9 mouse cellular contexts compared by ENCODE assay signal in genomic region chr11:95837059-95837458, GRCm38 (mm10). TPM values are rescaled to one million over a fixed set of nuclear protein-coding genes. Genes with fewer than 3 reads are reported as not detected.
DNase-seq lines count a peak whose midpoint lies in the region; ATAC-seq and TF ChIP-seq lines count a peak whose summit lies in the region.
"Had no signal": no experiment of that assay in that cellular context is flagged by ENCODE, and none has a peak within 500 bp of the region (broad histone marks: within the 10 kb centered on the region; RNA-seq: fewer than 3 reads in every experiment).

Gngt2 (plus strand) TSS chr11:95837216.

- 76% methylated on average over 10 of the region's 10 CpGs for WGBS in liver, embryonic 15.5 days (ENCODE audit: insufficient replicate concordance)
- WGBS in stomach, postnatal 0 days, result 33% methylated on average over 10 of the region's 10 CpGs

- H3K27me3 ChIP-seq in liver, embryonic 15.5 days, result peaks cover 42% of the 10 kb centered on the region
- peaks cover 3% of the 10 kb centered on the region; the same call in 1 of the 2 replicates for H3K27me3 ChIP-seq in stomach, postnatal 0 days (ENCODE audit: control insufficient read depth, insufficient read depth, low read length)

- ATAC-seq in activated CD4-positive, CD25-positive, alpha-beta regulatory T cell, adult 4 months, result no peak
- ATAC-seq in inflammation-experienced regulatory T-cells, adult 6 months, result no peak
- ATAC-seq in liver, embryonic 15.5 days (ENCODE audit: insufficient read depth), result no peak
- ATAC-seq in stomach, postnatal 0 days (ENCODE audit: low FRiP score, low TSS enrichment), result peak; percentile 45; the same call in 1 of the 2 replicates

- DNase-seq in layer of hippocampus, adult 2 months (ENCODE audit: low spot score in 2 of 2), result no peak
- DNase-seq in layer of hippocampus, postnatal 25 days (ENCODE audit: extremely low spot score in 1 of 2, low spot score in 1 of 2), result no peak
- peak; percentile 81 for DNase-seq in gastrocnemius, adult 18-20 months (ENCODE audit: low spot score)
- peak; percentile 74 for DNase-seq in stomach, postnatal 0 days (ENCODE audit: low spot score)
- no peak for DNase-seq in layer of hippocampus, adult 9-10 months (ENCODE audit: low spot score)

- H3K4me1 ChIP-seq in liver, embryonic 15.5 days (replicated peaks), result peaks cover 74% of the 10 kb centered on the region
- H3K4me1 ChIP-seq in stomach, postnatal 0 days (replicated peaks; ENCODE audit: control insufficient read depth, insufficient read depth), result no peaks in the 10 kb centered on the region; the same call in 1 of the 2 replicates

- TF ChIP-seq EP300 in stomach, postnatal 0 days (optimal IDR thresholded peaks at IDR 0.05), result no peak

- no peak within 1 kb of the TSS for H3K9ac ChIP-seq in liver, embryonic 15.5 days
- no peak within 1 kb of the TSS for H3K9ac ChIP-seq in stomach, postnatal 0 days (ENCODE audit: low read length)
- H3K9ac ChIP-seq: midbrain, embryonic 12.5 days had no signal

- no peaks in the 10 kb centered on the region for H3K9me3 ChIP-seq in liver, embryonic 15.5 days (replicated peaks)
- H3K9me3 ChIP-seq in stomach, postnatal 0 days (ENCODE audit: control insufficient read depth, low read length), result no peaks in the 10 kb centered on the region
- H3K9me3 ChIP-seq: midbrain, embryonic 12.5 days had no signal

- no peak within 1 kb of the TSS for H3K4me3 ChIP-seq in layer of hippocampus, adult 2 months
- H3K4me3 ChIP-seq in liver, embryonic 15.5 days (replicated peaks), result no peak within 1 kb of the TSS
- no peak within 1 kb of the TSS for H3K4me3 ChIP-seq in stomach, postnatal 0 days (ENCODE audit: low read depth, low read length)
- H3K4me3 ChIP-seq: midbrain, embryonic 12.5 days had no signal

- no peak within 1 kb of the TSS for H3K4me2 ChIP-seq in liver, embryonic 15.5 days
- 0 out of 2 replicates have a peak within 1 kb of the TSS, but pooled peaks have one; percentile 5 for H3K4me2 ChIP-seq in stomach, postnatal 0 days (replicated peaks; ENCODE audit: low read depth)
- H3K4me2 ChIP-seq: midbrain, embryonic 12.5 days had no signal

- TF ChIP-seq CTCF in layer of hippocampus, adult 2 months (conservative IDR thresholded peaks at IDR 0.05), result no peak
- no peak for TF ChIP-seq CTCF in stomach, postnatal 0 days (IDR thresholded peaks at IDR 0.05; ENCODE audit: low read depth)

- H3K36me3 ChIP-seq in liver, embryonic 15.5 days (replicated peaks), result no peaks in the 10 kb centered on the region
- H3K36me3 ChIP-seq in stomach, postnatal 0 days (ENCODE audit: control insufficient read depth, insufficient read depth, low read length), result 0 out of 2 replicates have a peak, but pooled peaks cover 2% of the 10 kb centered on the region
- H3K36me3 ChIP-seq: midbrain, embryonic 12.5 days had no signal

- H3K27ac ChIP-seq in layer of hippocampus, adult 2 months, result peak within 1 kb of the TSS; percentile 36; the same call in 1 of the 2 replicates
- H3K27ac ChIP-seq in liver, embryonic 15.5 days (replicated peaks), result peak within 1 kb of the TSS; percentile 66; the same call in 1 of the 2 replicates
- H3K27ac ChIP-seq in stomach, postnatal 0 days (replicated peaks), result no peak within 1 kb of the TSS; the same call in 1 of the 2 replicates
- H3K27ac ChIP-seq: midbrain, embryonic 12.5 days had no signal

RNA-seq across cellular contexts. Expression of gene Gngt2, which starts in this region (rescaled TPM):
- total RNA-seq in layer of hippocampus, adult 2 months (2021), result 1 to 10 TPM; 2.6 to 4.5 TPM
- total RNA-seq in layer of hippocampus, postnatal 25 days (2021), result 1 to 10 TPM; 3.3 to 3.8 TPM
- 10 to 100 TPM; 47.5 to 58.4 TPM for polyA plus RNA-seq in activated CD4-positive, CD25-positive, alpha-beta regulatory T cell, adult 4 months (2017; shearing (Covaris generic))
- total RNA-seq in gastrocnemius, adult 18-20 months (2021), result 1 to 10 TPM; 5.5 to 6.9 TPM
- 10 to 100 TPM; 35.4 to 54.7 (median 53.1) TPM for polyA plus RNA-seq in inflammation-experienced regulatory T-cells, adult 6 months (2017; shearing (Covaris generic))
- polyA plus RNA-seq in liver, embryonic 15.5 days (2015; fragmentation: Nextera tagmentation; extraction: Ambion mirVana), result 20.1 and 22.1 TPM in 2 replicates
- 11.1 and 12.5 TPM in 2 replicates for polyA plus RNA-seq in stomach, postnatal 0 days (2015; fragmentation: Nextera tagmentation; extraction: Ambion mirVana)

Comparison
In these comparisons a context has a peak if more than half of its experiments do, and no peak if none do; other contexts are left out.
1. DNase-seq: peak in gastrocnemius, adult 18-20 months (single experiment) and stomach, postnatal 0 days (single experiment); none in layer of hippocampus, adult 2 months (0 of 2), layer of hippocampus, postnatal 25 days (0 of 2) and layer of hippocampus, adult 9-10 months (single experiment).